Mouse (Mus musculus) bone marrow, adult 2 months (tissue): ENCODE measurements around the gene Polrmt.

ENCODE experiments used
- CTCF ChIP-seq: fragments of 200-500 bp; IDR thresholded peaks from 2 replicates; pipeline ENCODE4 v1.5.1; 2011; ENCODE audit warnings: low read length, control low read depth; ENCODE audit not compliant: control insufficient read depth, insufficient read depth
- POLR2A ChIP-seq: fragments of 200-500 bp; IDR thresholded peaks from 2 replicates; pipeline ENCODE4 v1.6.1; 2011; ENCODE audit warnings: low read depth, mild to moderate bottlenecking, control low read depth, low read length, borderline replicate concordance; ENCODE audit not compliant: control insufficient read depth

DNA sequence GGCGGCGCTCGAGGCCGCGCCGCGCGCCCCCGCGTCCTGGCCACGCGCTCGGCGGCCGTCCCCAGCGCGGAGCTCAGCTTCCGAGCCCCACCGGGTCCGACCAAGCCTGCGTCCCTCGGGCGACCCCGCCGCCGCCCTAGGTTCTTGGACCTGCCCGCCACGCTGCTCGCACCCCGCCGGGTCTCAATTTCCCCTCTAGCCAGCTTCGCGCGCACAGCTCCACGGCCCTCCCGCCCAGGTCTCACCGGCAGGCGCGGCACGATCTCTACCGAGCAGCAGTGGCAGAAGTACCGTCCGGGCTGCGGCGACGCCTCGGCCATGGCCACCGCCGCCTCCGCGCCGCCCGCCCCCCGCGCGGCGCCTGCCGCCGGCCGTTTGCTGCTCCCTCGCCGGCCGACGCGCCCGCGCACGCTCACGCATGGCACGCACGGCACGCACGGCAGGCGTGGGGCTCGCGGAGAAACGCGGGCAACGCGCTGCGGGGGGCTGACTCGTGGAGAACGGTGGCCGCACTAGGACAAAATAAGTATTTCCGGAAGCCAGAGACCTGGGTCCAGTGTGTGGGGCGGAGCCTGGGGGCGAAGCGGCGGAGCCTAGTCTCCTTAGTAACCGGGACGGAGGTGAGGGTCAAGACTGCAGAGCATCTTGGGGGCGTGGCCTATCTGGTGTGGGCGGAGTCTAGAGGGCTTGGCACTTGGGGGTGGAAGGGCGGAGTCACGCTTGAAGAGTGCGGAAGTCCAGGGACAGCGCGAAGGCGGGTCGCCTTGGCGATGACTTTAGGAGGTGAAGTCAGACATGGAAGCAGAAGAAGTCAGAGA lies 20.3 kb upstream of the Polrmt start, which contains the start of gene Rnf126:
- TF ChIP-seq POLR2A, result peak; percentile 56; the same call in 1 of the 2 replicates
- no peak for TF ChIP-seq CTCF
